Mouse (Mus musculus): ENCODE results near the gene Aldh16a1.

DNA sequence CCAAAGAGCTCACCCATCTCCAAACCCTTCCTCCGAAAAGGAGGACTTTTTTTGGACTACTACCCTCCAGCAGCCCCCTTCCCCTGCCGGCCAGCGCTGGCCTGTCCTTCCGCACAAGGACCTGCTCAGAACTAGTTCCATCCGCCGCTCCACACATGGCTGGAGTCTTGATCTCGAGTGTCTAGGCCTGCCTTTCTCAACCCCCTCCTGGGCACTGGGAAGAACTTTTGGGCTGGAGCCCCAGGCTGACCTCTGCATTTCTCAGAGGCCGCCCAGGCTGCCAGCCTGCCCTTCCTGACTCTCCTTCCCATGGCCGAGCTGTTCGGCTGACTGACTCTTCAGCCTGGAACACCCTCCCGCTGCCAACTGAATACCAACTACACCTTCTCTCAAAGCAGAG lies 28.2 kb upstream of the Aldh16a1 start:
- TF ChIP-seq POLR2A (IDR thresholded peaks at IDR 0.05; ENCODE audit: control insufficient read depth, low read depth, low read length) (no peak), CTCF (IDR thresholded peaks at IDR 0.05; ENCODE audit: control insufficient read depth, insufficient read depth, insufficient replicate concordance, low read depth, low read length) (no peak)
